Mouse (Mus musculus) heart, embryonic 14.5 days (tissue): ENCODE results near the gene Atp6v1fnb. TPM values are rescaled to one million over a fixed set of nuclear protein-coding genes. Genes with fewer than 3 reads are reported as not detected.

Experiments used
- ATAC-seq: fragments of 200-750 bp; cut with Nextera tagmentation; 2 replicates; pipeline ENCODE4 v1.8.0; 2017; ENCODE audit warnings: low read depth, moderate TSS enrichment; ENCODE audit not compliant: insufficient number of reproducible peaks, insufficient read depth, low FRiP score
- H3K27ac ChIP-seq, 2 experiments: fragments of 200-500 bp in 1 of 2; fragments of 300-500 bp in 1 of 2; sonication (generic) in 1 of 2; replicated peaks in 1 of 2; 2 replicates each; pipeline ENCODE4 v1.5.1; 2012 to 2014; ENCODE audit warnings: low read depth in 2 of 2, low read length in 2 of 2, control low read depth in 1 of 2, mild to moderate bottlenecking in 1 of 2, mixed read lengths in 1 of 2; ENCODE audit not compliant: control insufficient read depth in 1 of 2, insufficient read depth in 1 of 2
- H3K27me3 ChIP-seq: fragments of 300-500 bp; sonication (generic); 2 replicates; pipeline ENCODE4 v1.6.1; 2014; ENCODE audit warnings: mild to moderate bottlenecking, low read length, control low read depth; ENCODE audit not compliant: control insufficient read depth, insufficient read depth
- H3K36me3 ChIP-seq: fragments of 300-500 bp; sonication (generic); 2 replicates; pipeline ENCODE4 v1.6.1; 2014; ENCODE audit warnings: mild to moderate bottlenecking, control low read depth, low read length, mixed read lengths; ENCODE audit not compliant: control insufficient read depth, insufficient read depth
- H3K4me1 ChIP-seq, 2 experiments: fragments of 200-500 bp in 1 of 2; fragments of 300-500 bp in 1 of 2; sonication (generic) in 1 of 2; 2 replicates each; pipeline ENCODE4 v1.6.1; 2012 to 2014; ENCODE audit warnings: low read length in 2 of 2, control low read depth in 1 of 2, mixed read lengths in 1 of 2; ENCODE audit not compliant: control insufficient read depth in 2 of 2, insufficient read depth in 2 of 2
- H3K4me2 ChIP-seq: fragments of 300-500 bp; sonication (generic); 2 replicates; pipeline ENCODE4 v1.6.1; 2014; ENCODE audit warnings: mild to moderate bottlenecking, low read length
- H3K4me3 ChIP-seq, 2 experiments: fragments of 200-500 bp in 1 of 2; fragments of 300-500 bp in 1 of 2; sonication (generic) in 1 of 2; 2 replicates each; pipeline ENCODE4 v1.5.1; 2012 to 2014; ENCODE audit warnings: low read length in 2 of 2, mild to moderate bottlenecking in 2 of 2, control low read depth in 1 of 2, low read depth in 1 of 2, moderate library complexity in 1 of 2; ENCODE audit not compliant: control insufficient read depth in 1 of 2, insufficient read depth in 1 of 2
- H3K9ac ChIP-seq: fragments of 300-500 bp; sonication (generic); 2 replicates; pipeline ENCODE4 v1.6.1; 2014; ENCODE audit warnings: mild to moderate bottlenecking, low read length
- H3K9me3 ChIP-seq: fragments of 300-500 bp; sonication (generic); 2 replicates; pipeline ENCODE4 v1.6.1; 2016; ENCODE audit warnings: low read length, control low read depth; ENCODE audit not compliant: control insufficient read depth
- WGBS: fragments of 180-500 bp; shearing (Covaris S2); extraction: QIAGEN DNeasy Blood & Tissue Kit; methylation state at CpG from one replicate; pipeline ENCODE4 v1.1.7; 2014; 5-methylcytosine and 5-hydroxymethylcytosine counted together
- polyA plus RNA-seq: library from polyadenylated mRNA; unstranded; fragments of >200 nt; fragmentation: Nextera tagmentation; extraction: Ambion mirVana; gene quantifications from 2 replicates; pipeline ENCODE4 v1.2.1, GENCODE M21; 2014

Gene Atp6v1fnb
- polyA plus RNA-seq, 1 experiment from 2014 or later, result not detected

GRCm38 (mm10) chr6:29439789-29440188, 31.4 kb upstream of the Atp6v1fnb start:
- no peak for ATAC-seq
- WGBS, result 88% methylated on average over 6 of the region's 6 CpGs
- H3K36me3 ChIP-seq, result peaks cover 82% of the 10 kb centered on the region
- H3K4me3 ChIP-seq, result no peak overlapping the region
- no peak overlapping the region for H3K27ac ChIP-seq
- H3K4me2 ChIP-seq, result no peak overlapping the region
- no peak overlapping the region for H3K9ac ChIP-seq
- H3K9me3 ChIP-seq, result no peaks in the 10 kb centered on the region
- no peaks in the 10 kb centered on the region for H3K27me3 ChIP-seq
- peaks cover 12 to 20% of the 10 kb centered on the region in 2 experiments for H3K4me1 ChIP-seq

DNA sequence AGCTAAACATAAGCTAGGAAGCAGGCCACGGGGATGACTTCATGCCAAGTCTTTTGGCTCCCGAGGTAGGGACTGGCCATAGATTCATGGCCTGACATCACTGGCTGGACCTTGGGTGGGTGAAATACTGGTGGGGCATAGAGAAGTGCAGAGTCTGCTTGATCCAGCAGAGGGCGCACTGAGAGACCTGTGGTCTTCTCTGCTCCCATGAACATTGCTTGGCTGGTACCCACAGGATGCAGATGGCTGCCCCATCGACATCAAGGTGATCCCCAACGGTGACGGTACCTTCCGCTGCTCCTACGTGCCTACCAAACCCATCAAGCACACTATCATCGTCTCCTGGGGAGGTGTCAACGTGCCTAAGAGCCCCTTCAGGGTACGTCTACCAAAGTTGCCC, 26.5 kb upstream of the Atp6v1fnb start:
- Histone ChIP-seq H3K4me1 (no peaks in the 10 kb centered on the region), H3K4me3 (no peak overlapping the region), H3K27ac (no peak overlapping the region), H3K9ac (no peak overlapping the region), H3K9me3 (no peaks in the 10 kb centered on the region), H3K27me3 (no peaks in the 10 kb centered on the region), H3K4me2 (no peak overlapping the region), H3K36me3 (peaks cover 100% of the 10 kb centered on the region)
- ATAC-seq, result no peak
- WGBS, result 61% methylated on average over 11 of the region's 11 CpGs

- WGBS, result 85% methylated on average over 7 of the region's 7 CpGs
- peaks cover 100% of the 10 kb centered on the region for H3K36me3 ChIP-seq
These were observed 25.9 kb upstream of the Atp6v1fnb start for GRCm38 (mm10) chr6:29445354-29445753.

GRCm38 (mm10) chr6:29449858-29450257, 21.4 kb upstream of the Atp6v1fnb start:
- Histone ChIP-seq H3K4me2 (no peak overlapping the region), H3K27me3 (no peaks in the 10 kb centered on the region), H3K4me3 (no peak overlapping the region), H3K9me3 (no peaks in the 10 kb centered on the region), H3K36me3 (peaks cover 99% of the 10 kb centered on the region), H3K9ac (no peak overlapping the region), H3K27ac (no peak overlapping the region), H3K4me1 (no peaks in the 10 kb centered on the region)
- 24% methylated on average over 4 of the region's 4 CpGs for WGBS
- ATAC-seq, result no peak

More at GRCm38 (mm10) chr6:29445354-29445753, 25.9 kb upstream of the Atp6v1fnb start:
- ATAC-seq, result no peak
- no peak overlapping the region for H3K9ac ChIP-seq
- no peaks in the 10 kb centered on the region for H3K9me3 ChIP-seq
- no peaks in the 10 kb centered on the region for H3K27me3 ChIP-seq
- no peak overlapping the region for H3K27ac ChIP-seq
- no peaks in the 10 kb centered on the region for H3K4me1 ChIP-seq
- no peak overlapping the region for H3K4me2 ChIP-seq
- H3K4me3 ChIP-seq, result no peak overlapping the region

DNA sequence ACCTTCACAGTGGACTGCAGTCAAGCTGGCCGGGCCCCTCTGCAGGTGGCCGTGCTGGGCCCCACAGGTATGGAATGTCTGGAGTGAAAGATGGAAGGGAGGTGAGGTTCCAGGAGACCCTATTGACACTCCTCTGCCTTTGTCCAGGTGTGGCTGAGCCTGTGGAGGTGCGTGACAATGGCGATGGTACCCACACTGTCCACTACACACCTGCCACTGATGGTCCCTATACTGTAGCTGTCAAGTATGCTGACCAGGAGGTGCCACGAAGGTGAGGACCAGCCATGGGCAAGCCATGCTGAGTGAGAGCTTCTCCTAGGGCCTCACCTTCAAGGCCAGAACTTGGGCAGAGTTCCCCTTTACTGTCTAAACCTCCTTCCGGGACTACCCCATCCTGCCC, 20.6 kb upstream of the Atp6v1fnb start:
- 91% methylated on average over 6 of the region's 6 CpGs for WGBS
- Histone ChIP-seq H3K27ac (no peak overlapping the region), H3K4me3 (no peak overlapping the region), H3K27me3 (no peaks in the 10 kb centered on the region), H3K36me3 (peaks cover 99% of the 10 kb centered on the region), H3K4me1 (no peaks in the 10 kb centered on the region), H3K9me3 (no peaks in the 10 kb centered on the region), H3K4me2 (no peak overlapping the region), H3K9ac (no peak overlapping the region)
- no peak for ATAC-seq

GRCm38 (mm10) chr6:29461502-29461901, 9.7 kb upstream of the Atp6v1fnb start:
- peaks cover 55% of the 10 kb centered on the region for H3K36me3 ChIP-seq

GRCm38 (mm10) chr6:29463388-29463787, 7.8 kb upstream of the Atp6v1fnb start:
- ATAC-seq, result no peak
- Histone ChIP-seq H3K9ac (no peak overlapping the region), H3K9me3 (no peaks in the 10 kb centered on the region), H3K4me3 (no peak overlapping the region), H3K27ac (no peak overlapping the region), H3K36me3 (peaks cover 36% of the 10 kb centered on the region), H3K27me3 (no peaks in the 10 kb centered on the region), H3K4me1 (peaks cover 1 to 2% of the 10 kb centered on the region in 2 experiments; a peak in 2 of 4 replicates), H3K4me2 (no peak overlapping the region)
- WGBS, result 63% methylated on average over 3 of the region's 3 CpGs

More at GRCm38 (mm10) chr6:29461502-29461901, 9.7 kb upstream of the Atp6v1fnb start:
- Histone ChIP-seq H3K27me3 (no peaks in the 10 kb centered on the region), H3K27ac (no peak overlapping the region), H3K9ac (no peak overlapping the region), H3K4me3 (no peak overlapping the region), H3K4me2 (no peak overlapping the region), H3K4me1 (0 out of 4 replicates have a peak, but pooled peaks cover 0 to 2% of the 10 kb centered on the region in 2 experiments), H3K9me3 (no peaks in the 10 kb centered on the region)
- ATAC-seq, result no peak
- 55% methylated on average over 7 of the region's 7 CpGs for WGBS
